Mouse (Mus musculus): ENCODE results near the gene Scaf8. TPM values are rescaled to one million over a fixed set of nuclear protein-coding genes. Genes with fewer than 3 reads are reported as not detected.
A peak's percentile ranks its signal among the peaks of the same experiment; 100 is the strongest.

Scaf8 gene
- polyA plus RNA-seq, 1 experiment, result 32.4 TPM

DNA sequence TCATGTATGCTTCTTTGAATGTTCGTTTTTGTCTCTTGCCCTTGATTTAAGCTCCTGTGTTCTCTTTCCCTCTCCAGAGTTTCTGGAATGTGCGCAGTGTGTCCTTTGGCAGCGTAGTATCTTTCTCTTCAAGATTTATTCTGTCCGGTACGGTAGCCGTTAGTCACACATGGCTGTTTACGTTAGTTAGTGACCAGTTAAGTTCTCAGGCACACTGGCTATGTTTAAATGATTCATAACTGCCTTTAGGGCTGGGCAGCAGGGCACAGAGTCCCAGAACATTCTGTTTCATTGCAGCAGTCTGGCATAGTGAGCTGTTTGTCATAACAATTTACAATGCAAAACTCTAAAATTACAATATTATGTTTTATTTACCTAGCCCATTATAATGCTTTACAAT lies 103.6 kb downstream of the Scaf8 start:
- no peak overlapping the region for H3K27ac ChIP-seq (ENCODE audit: insufficient read depth, low read length)

DNA sequence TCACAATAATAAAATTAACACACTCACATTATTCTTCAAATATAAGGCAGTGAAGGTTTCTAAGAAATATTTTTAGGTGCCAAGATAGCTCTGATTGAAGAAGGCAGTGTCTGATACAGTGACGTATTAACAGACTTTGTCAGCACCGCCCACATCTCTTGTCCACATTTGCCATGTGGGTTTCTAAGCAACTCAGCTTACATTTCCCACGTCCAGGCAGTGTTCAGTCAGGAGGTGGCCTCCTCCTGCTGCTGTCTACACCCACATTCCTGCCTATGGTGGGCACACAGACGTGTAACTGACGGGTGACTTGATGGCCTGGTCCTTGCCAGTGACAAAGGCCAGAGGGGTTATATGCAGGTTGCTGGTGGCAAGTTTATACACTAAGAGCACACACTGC lies 104.1 kb downstream of the Scaf8 start:
- H3K27ac ChIP-seq (ENCODE audit: insufficient read depth, low read length), result no peak overlapping the region
- peaks cover 9% of the 10 kb centered on the region for H3K4me1 ChIP-seq (ENCODE audit: control insufficient read depth, insufficient read depth, low read length)
- TF ChIP-seq CTCF (IDR thresholded peaks at IDR 0.05; ENCODE audit: extremely low read depth, insufficient read depth, low read length), result no peak
- TF ChIP-seq POLR2A (IDR thresholded peaks at IDR 0.05; ENCODE audit: extremely low read depth, insufficient read depth, low read length), result no peak
- H3K4me3 ChIP-seq (ENCODE audit: insufficient read depth, low read length), result no peak overlapping the region

More for the DNA sequence above, 103.6 kb downstream of the Scaf8 start:
- TF ChIP-seq POLR2A (IDR thresholded peaks at IDR 0.05; ENCODE audit: extremely low read depth, insufficient read depth, low read length) (no peak), CTCF (IDR thresholded peaks at IDR 0.05; ENCODE audit: extremely low read depth, insufficient read depth, low read length) (no peak)
- H3K4me1 ChIP-seq (ENCODE audit: control insufficient read depth, insufficient read depth, low read length), result peaks cover 9% of the 10 kb centered on the region
- H3K4me3 ChIP-seq (ENCODE audit: insufficient read depth, low read length), result no peak overlapping the region

DNA sequence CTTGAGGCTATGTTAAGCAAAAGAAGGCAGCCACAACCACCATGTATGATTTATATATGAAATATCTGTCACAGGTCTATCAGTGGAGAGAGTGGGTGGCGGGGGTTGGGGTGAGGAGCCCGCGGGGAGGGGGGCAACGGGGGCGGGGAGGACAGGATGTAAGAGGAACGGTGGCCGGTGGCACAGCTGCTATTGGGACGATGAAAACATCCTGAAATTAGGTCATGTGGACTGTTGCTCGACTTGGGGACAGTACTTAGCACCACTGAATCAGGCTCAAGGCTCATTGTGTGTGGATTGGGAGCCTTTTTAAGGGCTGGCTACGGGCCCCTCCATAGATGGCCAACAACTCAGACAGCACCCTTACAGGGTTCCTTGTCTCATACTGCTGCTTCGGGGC lies 105.4 kb downstream of the Scaf8 start:
- Histone ChIP-seq H3K27ac (ENCODE audit: insufficient read depth, low read length) (no peak overlapping the region), H3K4me3 (ENCODE audit: insufficient read depth, low read length) (no peak overlapping the region), H3K4me1 (ENCODE audit: control insufficient read depth, insufficient read depth, low read length) (peaks cover 7% of the 10 kb centered on the region)
- TF ChIP-seq CTCF (IDR thresholded peaks at IDR 0.05; ENCODE audit: extremely low read depth, insufficient read depth, low read length) (no peak), POLR2A (IDR thresholded peaks at IDR 0.05; ENCODE audit: extremely low read depth, insufficient read depth, low read length) (no peak)

DNA sequence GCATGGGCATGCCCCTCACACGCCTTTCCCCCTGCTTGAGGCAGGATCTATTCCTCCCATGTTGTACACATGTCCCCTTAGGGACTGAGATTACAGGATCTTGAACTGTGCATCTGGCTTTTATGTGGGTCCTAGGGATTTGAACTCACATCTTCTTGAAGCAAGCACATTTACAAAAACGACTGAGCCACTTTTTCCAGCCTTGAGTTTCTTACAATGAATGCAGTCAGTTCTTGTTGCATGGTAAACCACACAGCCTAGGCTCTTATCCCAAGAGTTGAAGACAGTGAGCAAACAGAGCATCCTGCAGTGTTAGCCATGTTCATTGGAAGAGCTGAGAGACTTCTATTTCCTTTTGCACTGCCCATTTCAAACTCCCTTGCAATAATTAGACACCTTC lies 108.3 kb downstream of the Scaf8 start:
- TF ChIP-seq POLR2A (IDR thresholded peaks at IDR 0.05; ENCODE audit: extremely low read depth, insufficient read depth, low read length) (no peak), CTCF (IDR thresholded peaks at IDR 0.05; ENCODE audit: extremely low read depth, insufficient read depth, low read length) (no peak)
- Histone ChIP-seq H3K4me3 (ENCODE audit: insufficient read depth, low read length) (no peak overlapping the region), H3K4me1 (ENCODE audit: control insufficient read depth, insufficient read depth, low read length) (peaks cover 6% of the 10 kb centered on the region; the same call in 1 of the 2 replicates), H3K27ac (ENCODE audit: insufficient read depth, low read length) (no peak overlapping the region)

DNA sequence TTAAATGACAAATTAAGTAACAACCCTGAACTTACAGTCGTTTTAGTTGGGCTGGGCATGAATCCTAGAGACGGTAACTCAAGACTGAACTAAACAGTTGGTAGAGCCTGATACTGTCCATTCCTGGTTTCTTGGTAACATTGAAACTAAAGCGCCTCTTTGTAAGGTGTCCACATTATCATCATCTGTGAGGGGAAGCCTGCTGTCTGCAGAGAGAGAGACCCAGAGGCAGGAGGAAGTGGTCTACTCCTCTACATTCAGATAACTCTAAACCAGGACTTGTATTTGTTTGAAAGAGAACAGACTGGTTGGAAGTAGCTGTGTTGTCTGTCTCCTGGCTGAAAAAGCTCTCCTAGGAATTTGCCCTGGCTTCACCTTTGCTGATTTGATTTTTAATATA lies 108.9 kb downstream of the Scaf8 start:
- peaks cover 4% of the 10 kb centered on the region; the same call in 1 of the 2 replicates for H3K4me1 ChIP-seq (ENCODE audit: control insufficient read depth, insufficient read depth, low read length)
- no peak overlapping the region for H3K4me3 ChIP-seq (ENCODE audit: insufficient read depth, low read length)
- no peak for TF ChIP-seq POLR2A (IDR thresholded peaks at IDR 0.05; ENCODE audit: extremely low read depth, insufficient read depth, low read length)
- TF ChIP-seq CTCF (IDR thresholded peaks at IDR 0.05; ENCODE audit: extremely low read depth, insufficient read depth, low read length), result no peak
- H3K27ac ChIP-seq (ENCODE audit: insufficient read depth, low read length), result no peak overlapping the region

DNA sequence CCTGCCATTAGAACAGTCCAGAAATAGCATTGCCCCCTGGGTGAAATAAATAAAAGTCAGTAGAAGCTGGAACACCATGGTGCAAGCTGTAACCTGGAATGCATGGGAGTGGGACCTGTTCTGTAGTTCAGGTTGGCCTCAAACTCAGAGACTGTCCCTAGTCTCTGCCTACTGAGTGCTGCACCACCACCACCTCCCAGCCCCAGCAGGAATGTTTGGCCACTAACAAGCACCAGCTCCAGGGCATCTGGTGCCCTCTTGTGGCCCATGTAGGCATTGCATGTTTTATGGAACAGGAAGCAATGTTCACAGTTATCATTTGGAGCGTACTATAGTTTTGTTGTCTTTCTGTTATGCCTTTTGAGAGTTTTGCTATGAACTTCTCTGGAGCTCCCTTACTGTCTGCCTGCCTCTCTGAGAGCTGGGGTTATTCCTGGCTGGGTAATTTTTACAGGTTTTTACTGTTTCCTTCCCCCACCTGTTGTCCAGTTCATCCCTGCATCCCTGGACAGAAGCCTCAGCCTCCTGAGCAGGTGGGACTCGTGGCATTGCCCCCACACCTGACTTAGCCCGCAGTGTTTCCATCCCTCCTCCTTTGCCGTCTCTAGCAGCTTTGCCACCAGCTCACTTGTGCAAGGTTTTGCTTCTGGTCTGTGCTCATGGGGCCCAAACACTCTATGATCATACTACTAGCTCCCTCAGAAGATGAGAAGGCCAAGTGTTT lies 109.8 kb downstream of the Scaf8 start:
- H3K4me1 ChIP-seq (ENCODE audit: control insufficient read depth, insufficient read depth, low read length), result peaks cover 1% of the 10 kb centered on the region; the same call in 1 of the 2 replicates
- TF ChIP-seq POLR2A (IDR thresholded peaks at IDR 0.05; ENCODE audit: extremely low read depth, insufficient read depth, low read length), result no peak
- TF ChIP-seq CTCF (IDR thresholded peaks at IDR 0.05; ENCODE audit: extremely low read depth, insufficient read depth, low read length), result peak; percentile 97
- no peak overlapping the region for H3K4me3 ChIP-seq (ENCODE audit: insufficient read depth, low read length)

DNA sequence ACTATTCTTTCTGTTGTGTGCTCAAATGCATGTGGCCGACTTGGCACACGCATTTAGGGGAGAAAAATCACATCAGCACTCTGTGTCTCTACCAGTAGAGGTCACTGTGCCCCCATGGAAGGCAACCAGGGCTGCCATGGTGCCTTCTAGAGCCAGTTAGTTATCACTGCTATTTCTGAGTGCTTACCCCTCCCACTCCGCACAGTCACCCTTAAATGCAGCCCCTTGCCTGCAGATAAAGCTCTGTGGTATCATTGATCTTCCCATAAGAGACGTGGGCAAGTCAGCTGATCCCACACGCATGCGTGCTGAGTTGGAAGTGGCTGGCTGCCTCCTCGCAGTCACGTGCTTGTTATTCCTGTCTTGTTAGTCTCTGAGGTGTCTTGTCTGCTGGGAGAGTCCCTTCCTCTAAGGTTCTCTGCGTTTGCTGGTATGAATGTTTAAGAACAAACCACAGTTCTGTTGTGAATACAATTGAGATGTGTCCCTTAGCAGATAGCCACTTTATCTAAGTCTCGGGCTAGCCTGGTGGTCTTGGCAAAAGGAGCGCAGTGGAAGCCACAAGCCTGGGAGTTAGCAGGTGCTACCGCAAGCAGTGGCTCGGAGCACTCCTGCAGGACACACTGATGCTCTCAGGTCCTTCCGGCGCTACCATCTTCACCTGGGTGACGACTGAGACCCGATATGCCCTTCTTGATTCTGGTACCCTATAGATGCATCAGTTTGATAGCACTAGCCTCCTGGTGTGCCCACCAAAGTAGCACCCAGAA lies 115.6 kb downstream of the Scaf8 start:
- 0 out of 2 replicates have a peak, but pooled peaks cover 2% of the 10 kb centered on the region for H3K4me1 ChIP-seq (ENCODE audit: control insufficient read depth, insufficient read depth, low read length)
- H3K4me3 ChIP-seq (ENCODE audit: insufficient read depth, low read length), result no peak overlapping the region
- no peak overlapping the region for H3K27ac ChIP-seq (ENCODE audit: insufficient read depth, low read length)

More for the DNA sequence above, 109.8 kb downstream of the Scaf8 start:
- no peak overlapping the region for H3K27ac ChIP-seq (ENCODE audit: insufficient read depth, low read length)

DNA sequence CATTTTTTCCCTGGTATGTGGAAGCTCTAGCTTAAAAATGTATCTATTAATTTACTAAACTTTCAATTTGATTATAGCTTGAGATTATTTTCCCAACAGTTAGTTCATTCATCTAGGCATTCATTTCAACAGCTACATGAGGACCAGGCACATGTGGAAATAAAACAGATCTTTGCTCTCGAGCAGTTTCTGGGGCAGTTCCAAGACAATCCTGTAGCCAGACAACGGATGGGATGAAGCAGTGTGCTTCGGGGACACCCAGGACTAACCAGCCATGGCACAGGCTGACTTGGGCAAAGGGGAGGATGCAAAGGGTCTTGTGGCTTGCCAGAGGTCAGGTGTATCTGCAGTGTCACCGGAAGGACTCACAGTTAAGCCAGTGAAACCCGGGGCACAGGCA lies 117.9 kb downstream of the Scaf8 start:
- no peak overlapping the region for H3K27ac ChIP-seq (ENCODE audit: insufficient read depth, low read length)
- peaks cover 3% of the 10 kb centered on the region; the same call in 1 of the 2 replicates for H3K4me1 ChIP-seq (ENCODE audit: control insufficient read depth, insufficient read depth, low read length)
- TF ChIP-seq CTCF (IDR thresholded peaks at IDR 0.05; ENCODE audit: extremely low read depth, insufficient read depth, low read length) (no peak), POLR2A (IDR thresholded peaks at IDR 0.05; ENCODE audit: extremely low read depth, insufficient read depth, low read length) (no peak)
- no peak overlapping the region for H3K4me3 ChIP-seq (ENCODE audit: insufficient read depth, low read length)

More for the DNA sequence above, 115.6 kb downstream of the Scaf8 start:
- TF ChIP-seq CTCF (IDR thresholded peaks at IDR 0.05; ENCODE audit: extremely low read depth, insufficient read depth, low read length), result peak; percentile 89
- TF ChIP-seq POLR2A (IDR thresholded peaks at IDR 0.05; ENCODE audit: extremely low read depth, insufficient read depth, low read length), result 0 out of 2 replicates have a peak, but pooled peaks have one; percentile 37

DNA sequence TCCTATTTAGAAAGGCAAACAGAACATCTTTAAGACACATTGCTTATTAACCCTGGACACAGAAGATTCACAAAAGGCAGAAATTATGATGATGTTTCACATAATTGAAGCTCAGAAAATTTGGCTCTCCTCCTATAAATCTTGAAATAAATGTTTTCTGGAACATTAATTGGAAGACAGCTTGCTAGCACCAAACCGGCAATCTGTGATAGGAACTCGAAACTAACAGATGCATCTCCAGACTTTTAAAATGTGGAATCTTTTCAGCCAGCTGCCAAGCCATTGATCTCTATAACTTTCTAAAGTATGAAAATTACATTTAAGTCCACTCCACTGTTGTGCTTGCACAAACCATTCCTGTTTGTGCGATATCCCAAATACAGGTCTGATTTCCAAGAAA lies 128.9 kb downstream of the Scaf8 start:
- no peak overlapping the region for H3K4me3 ChIP-seq (ENCODE audit: insufficient read depth, low read length)
- TF ChIP-seq CTCF (IDR thresholded peaks at IDR 0.05; ENCODE audit: extremely low read depth, insufficient read depth, low read length) (no peak), POLR2A (IDR thresholded peaks at IDR 0.05; ENCODE audit: extremely low read depth, insufficient read depth, low read length) (no peak)
- H3K27ac ChIP-seq (ENCODE audit: insufficient read depth, low read length), result no peak overlapping the region
- peaks cover 5% of the 10 kb centered on the region for H3K4me1 ChIP-seq (ENCODE audit: control insufficient read depth, insufficient read depth, low read length)

Measured in cortical plate, adult 2 months (tissue).